Mouse (Mus musculus) brain, adult 2 months (tissue): Measurements from ENCODE around the gene Tdrd5.
"Not testable (repeated sequence)": the region's sequence is repeated elsewhere in the genome, so short reads cannot be mapped to it uniquely, and the experiment has no call there.

Experiments used
- DNase-seq: peaks from one replicate; pipeline ENCODE4 v3.0.0; 2011; ENCODE audit warnings: low read depth, low spot score

The Tdrd5 gene

GRCm38 (mm10) chr1:156302911-156303749 lies at the start of gene Tdrd5:
Gene Tdrd5 (minus strand): TSS chr1:156303664.
- peak; percentile 37 for DNase-seq

- no peak for DNase-seq
These were observed 49.0 kb upstream of the Tdrd5 start for GRCm38 (mm10) chr1:156352466-156352865.

- no peak for DNase-seq
These were observed 47.0 kb upstream of the Tdrd5 start for GRCm38 (mm10) chr1:156350441-156350840.

GRCm38 (mm10) chr1:156349031-156349430 lies 45.6 kb upstream of the Tdrd5 start:
- peak; percentile 1 for DNase-seq

GRCm38 (mm10) chr1:156345633-156346032 lies 42.2 kb upstream of the Tdrd5 start:
- no peak for DNase-seq

- no peak for DNase-seq
These were observed 41.0 kb upstream of the Tdrd5 start for GRCm38 (mm10) chr1:156344433-156344832.

GRCm38 (mm10) chr1:156340847-156341246 lies 37.4 kb upstream of the Tdrd5 start:
- DNase-seq: peak; percentile 5

- DNase-seq: no peak
These were observed 19.7 kb upstream of the Tdrd5 start for GRCm38 (mm10) chr1:156323126-156323525.

- DNase-seq: no peak
These were observed 7.2 kb upstream of the Tdrd5 start, which contains the start of gene Nphs2 for GRCm38 (mm10) chr1:156310630-156311029. Gene Nphs2 (plus strand): TSS chr1:156310727.

- DNase-seq: no peak
These were observed 5.1 kb upstream of the Tdrd5 start for GRCm38 (mm10) chr1:156308595-156308994.

GRCm38 (mm10) chr1:156290016-156290415 lies 13.4 kb downstream of the Tdrd5 start:
- DNase-seq: no peak

GRCm38 (mm10) chr1:156289222-156289587 lies 14.3 kb downstream of the Tdrd5 start:
- DNase-seq: not testable (repeated sequence)

GRCm38 (mm10) chr1:156288556-156289221 lies 14.8 kb downstream of the Tdrd5 start:
- no peak for DNase-seq

GRCm38 (mm10) chr1:156285541-156285896 lies 17.9 kb downstream of the Tdrd5 start:
- no peak for DNase-seq

- peak; percentile 47 for DNase-seq
These were observed 18.5 kb downstream of the Tdrd5 start for GRCm38 (mm10) chr1:156284851-156285540.

- no peak for DNase-seq
These were observed 19.3 kb downstream of the Tdrd5 start for GRCm38 (mm10) chr1:156284207-156284606.

- no peak for DNase-seq
These were observed 23.3 kb downstream of the Tdrd5 start for GRCm38 (mm10) chr1:156280131-156280530.

GRCm38 (mm10) chr1:156273647-156274046 lies 29.8 kb downstream of the Tdrd5 start:
- no peak for DNase-seq

GRCm38 (mm10) chr1:156271654-156272053 lies 31.8 kb downstream of the Tdrd5 start:
- DNase-seq: peak; percentile 19

GRCm38 (mm10) chr1:156270471-156270870 lies 33.0 kb downstream of the Tdrd5 start:
- peak; percentile 21 for DNase-seq

- not testable (repeated sequence) for DNase-seq
These were observed 34.9 kb downstream of the Tdrd5 start for GRCm38 (mm10) chr1:156268546-156268945.

- DNase-seq: no peak
These were observed 39.5 kb downstream of the Tdrd5 start for GRCm38 (mm10) chr1:156263946-156264345.
